Mouse (Mus musculus) heart, embryonic 16.5 days (tissue): ENCODE data around the gene Psmd9. TPM values are rescaled to one million over a fixed set of nuclear protein-coding genes. Genes with fewer than 3 reads are reported as not detected.

Source experiments
- ATAC-seq: fragments of 200-750 bp; cut with Nextera tagmentation; replicated peaks from 2 replicates; pipeline ENCODE4 v1.8.0; 2017; ENCODE audit warnings: moderate number of reproducible peaks; ENCODE audit not compliant: insufficient read depth, low FRiP score; ENCODE audit errors: extremely low read depth
- H3K27ac ChIP-seq: fragments of 300-500 bp; sonication (generic); 2 replicates; pipeline ENCODE4 v1.5.1; 2014; ENCODE audit warnings: mild to moderate bottlenecking, low read length, control low read depth, moderate library complexity
- H3K27me3 ChIP-seq: fragments of 300-500 bp; sonication (generic); 2 replicates; pipeline ENCODE4 v1.6.1; 2014; ENCODE audit warnings: low read length, mixed read lengths; ENCODE audit not compliant: control insufficient read depth, insufficient read depth
- H3K36me3 ChIP-seq: fragments of 300-500 bp; sonication (generic); 2 replicates; pipeline ENCODE4 v1.6.1; 2014; ENCODE audit not compliant: control insufficient read depth, insufficient read depth
- H3K4me1 ChIP-seq: fragments of 300-500 bp; sonication (generic); 2 replicates; pipeline ENCODE4 v1.6.1; 2014; ENCODE audit warnings: low read length, mixed read lengths; ENCODE audit not compliant: control insufficient read depth, insufficient read depth
- H3K4me2 ChIP-seq: fragments of 300-500 bp; sonication (generic); 2 replicates; pipeline ENCODE4 v1.6.1; 2014; ENCODE audit warnings: low read depth, mild to moderate bottlenecking, control low read depth, low read length
- H3K4me3 ChIP-seq: fragments of 300-500 bp; sonication (generic); 2 replicates; pipeline ENCODE4 v1.5.1; 2014; ENCODE audit warnings: mild to moderate bottlenecking, control low read depth, low read length
- H3K9ac ChIP-seq: fragments of 300-500 bp; sonication (generic); 2 replicates; pipeline ENCODE4 v1.6.1; 2014; ENCODE audit warnings: low read length, control low read depth
- H3K9me3 ChIP-seq: fragments of 300-500 bp; sonication (generic); replicated peaks from 2 replicates; pipeline ENCODE4 v1.6.1; 2016; ENCODE audit warnings: low read length; ENCODE audit not compliant: control insufficient read depth
- WGBS: fragments of 180-500 bp; shearing (Covaris S2); extraction: QIAGEN DNeasy Blood & Tissue Kit; methylation state at CpG from one replicate; pipeline ENCODE4 v1.1.7; 2014; 5-methylcytosine and 5-hydroxymethylcytosine counted together
- polyA plus RNA-seq: library from polyadenylated mRNA; unstranded; fragments of >200 nt; fragmentation: Nextera tagmentation; extraction: Ambion mirVana; gene quantifications from 2 replicates; pipeline ENCODE4 v1.2.1, GENCODE M21; 2015

The Psmd9 gene
- polyA plus RNA-seq, 1 experiment from 2014 or later, result 60.0 TPM

GRCm38 (mm10) chr5:123281336-123282136, 112.3 kb downstream of the Psmd9 start:
- no peak overlapping the region for H3K27ac ChIP-seq

GRCm38 (mm10) chr5:123285174-123285573, 116.0 kb downstream of the Psmd9 start:
- WGBS, result 31% methylated on average over 8 of the region's 8 CpGs
- Histone ChIP-seq H3K27ac (no peak overlapping the region), H3K4me3 (no peak overlapping the region), H3K27me3 (no peaks in the 10 kb centered on the region), H3K9ac (no peak overlapping the region), H3K4me1 (no peaks in the 10 kb centered on the region), H3K9me3 (0 out of 2 replicates have a peak, but pooled peaks cover 2% of the 10 kb centered on the region), H3K4me2 (no peak overlapping the region), H3K36me3 (no peaks in the 10 kb centered on the region)
- no peak for ATAC-seq

More at GRCm38 (mm10) chr5:123281336-123282136, 112.3 kb downstream of the Psmd9 start:
- H3K9me3 ChIP-seq, result no peaks in the 10 kb centered on the region
- no peaks in the 10 kb centered on the region for H3K27me3 ChIP-seq
- ATAC-seq, result no peak
- WGBS, result 69% methylated on average over 9 of the region's 9 CpGs
- no peak overlapping the region for H3K4me2 ChIP-seq
- no peak overlapping the region for H3K9ac ChIP-seq
- peaks cover 10% of the 10 kb centered on the region for H3K4me1 ChIP-seq
- H3K4me3 ChIP-seq, result no peak overlapping the region
- no peaks in the 10 kb centered on the region for H3K36me3 ChIP-seq

- 84% methylated on average over 5 of the region's 5 CpGs for WGBS
- H3K27me3 ChIP-seq, result no peaks in the 10 kb centered on the region
- H3K9me3 ChIP-seq, result 0 out of 2 replicates have a peak, but pooled peaks cover 2% of the 10 kb centered on the region
- no peak overlapping the region for H3K4me3 ChIP-seq
- H3K27ac ChIP-seq, result no peak overlapping the region
- no peak overlapping the region for H3K4me2 ChIP-seq
- H3K9ac ChIP-seq, result no peak overlapping the region
- H3K36me3 ChIP-seq, result no peaks in the 10 kb centered on the region
- ATAC-seq, result no peak
- no peaks in the 10 kb centered on the region for H3K4me1 ChIP-seq
Measured at GRCm38 (mm10) chr5:123288079-123288478, 118.9 kb downstream of the Psmd9 start.

GRCm38 (mm10) chr5:123294653-123295052, 125.4 kb downstream of the Psmd9 start:
- Histone ChIP-seq H3K36me3 (no peaks in the 10 kb centered on the region), H3K27me3 (no peaks in the 10 kb centered on the region), H3K4me2 (no peak overlapping the region), H3K9me3 (no peaks in the 10 kb centered on the region), H3K4me3 (no peak overlapping the region), H3K27ac (no peak overlapping the region), H3K9ac (no peak overlapping the region), H3K4me1 (no peaks in the 10 kb centered on the region; the same call in 1 of the 2 replicates)
- 86% methylated on average over 9 of the region's 9 CpGs for WGBS
- no peak for ATAC-seq

GRCm38 (mm10) chr5:123296224-123296806, 127.1 kb downstream of the Psmd9 start:
- H3K9me3 ChIP-seq, result no peaks in the 10 kb centered on the region
- H3K36me3 ChIP-seq, result no peaks in the 10 kb centered on the region
- H3K27ac ChIP-seq, result no peak overlapping the region
- no peak overlapping the region for H3K9ac ChIP-seq
- H3K4me1 ChIP-seq, result peaks cover 9% of the 10 kb centered on the region
- H3K4me3 ChIP-seq, result no peak overlapping the region
- no peak overlapping the region for H3K4me2 ChIP-seq
- 66% methylated on average over 12 of the region's 12 CpGs for WGBS
- no peaks in the 10 kb centered on the region for H3K27me3 ChIP-seq
- ATAC-seq, result no peak

- ATAC-seq, result no peak
- H3K27me3 ChIP-seq, result no peaks in the 10 kb centered on the region
- H3K4me2 ChIP-seq, result no peak overlapping the region
- H3K4me3 ChIP-seq, result no peak overlapping the region
- no peaks in the 10 kb centered on the region for H3K36me3 ChIP-seq
- WGBS, result 54% methylated on average over 23 of the region's 23 CpGs
- H3K27ac ChIP-seq, result no peak overlapping the region
- H3K9ac ChIP-seq, result no peak overlapping the region
- H3K4me1 ChIP-seq, result peaks cover 18% of the 10 kb centered on the region
- no peaks in the 10 kb centered on the region for H3K9me3 ChIP-seq
Measured at GRCm38 (mm10) chr5:123296972-123297754, 128.0 kb downstream of the Psmd9 start.

- no peak overlapping the region for H3K4me3 ChIP-seq
- no peak overlapping the region for H3K4me2 ChIP-seq
- no peaks in the 10 kb centered on the region for H3K27me3 ChIP-seq
- no peak overlapping the region for H3K27ac ChIP-seq
- H3K9me3 ChIP-seq, result no peaks in the 10 kb centered on the region
- no peak overlapping the region for H3K9ac ChIP-seq
- 73% methylated on average over 7 of the region's 7 CpGs for WGBS
- no peaks in the 10 kb centered on the region for H3K36me3 ChIP-seq
- no peak for ATAC-seq
- H3K4me1 ChIP-seq, result peaks cover 24% of the 10 kb centered on the region
Measured at GRCm38 (mm10) chr5:123297830-123298229, 128.6 kb downstream of the Psmd9 start.

GRCm38 (mm10) chr5:123298526-123298925, 129.3 kb downstream of the Psmd9 start:
- H3K27me3 ChIP-seq, result no peaks in the 10 kb centered on the region
- H3K4me1 ChIP-seq, result peaks cover 26% of the 10 kb centered on the region
- no peaks in the 10 kb centered on the region for H3K36me3 ChIP-seq
- no peak overlapping the region for H3K4me3 ChIP-seq
- WGBS, result 90% methylated on average over 6 of the region's 6 CpGs
- H3K9me3 ChIP-seq, result no peaks in the 10 kb centered on the region
- no peak overlapping the region for H3K27ac ChIP-seq
- no peak overlapping the region for H3K9ac ChIP-seq
- no peak overlapping the region for H3K4me2 ChIP-seq
- ATAC-seq, result no peak
